Mouse (Mus musculus) ZHBTc4 (cell line): Measurements from ENCODE around the gene Pth2.

ENCODE experiments used
- DNase-seq: peaks from one replicate; pipeline ENCODE4 v3.0.0-alpha.2; 2011; ENCODE audit warnings: low read depth, low spot score

The Pth2 gene

DNA sequence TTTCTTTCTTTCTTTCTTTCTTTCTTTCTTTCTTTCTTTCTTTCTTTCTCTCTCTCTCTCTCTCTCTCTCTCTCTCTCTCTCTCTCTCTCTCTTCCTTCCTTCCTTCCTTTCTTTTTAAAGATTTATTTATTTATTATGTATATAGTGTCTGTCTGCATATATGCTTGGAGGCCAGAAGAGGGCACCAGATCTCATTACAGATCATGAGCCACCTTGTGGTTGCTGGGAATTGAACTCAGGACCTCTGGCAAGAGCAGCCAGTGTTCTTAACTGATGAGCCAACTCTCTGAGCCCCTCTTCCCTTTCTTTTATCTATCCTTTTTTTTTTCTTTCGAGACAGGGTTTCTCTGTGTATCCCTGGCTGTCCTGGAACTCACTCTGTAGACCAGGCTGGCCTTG is 7.0 kb upstream of the Pth2 start:
- DNase-seq, result peak; percentile 78

- DNase-seq, result peak; percentile 37
Observed at GRCm38 (mm10) chr7:45174567-45175280, 6.1 kb upstream of the Pth2 start.

GRCm38 (mm10) chr7:45175398-45175797 is 5.4 kb upstream of the Pth2 start:
- no peak for DNase-seq

DNA sequence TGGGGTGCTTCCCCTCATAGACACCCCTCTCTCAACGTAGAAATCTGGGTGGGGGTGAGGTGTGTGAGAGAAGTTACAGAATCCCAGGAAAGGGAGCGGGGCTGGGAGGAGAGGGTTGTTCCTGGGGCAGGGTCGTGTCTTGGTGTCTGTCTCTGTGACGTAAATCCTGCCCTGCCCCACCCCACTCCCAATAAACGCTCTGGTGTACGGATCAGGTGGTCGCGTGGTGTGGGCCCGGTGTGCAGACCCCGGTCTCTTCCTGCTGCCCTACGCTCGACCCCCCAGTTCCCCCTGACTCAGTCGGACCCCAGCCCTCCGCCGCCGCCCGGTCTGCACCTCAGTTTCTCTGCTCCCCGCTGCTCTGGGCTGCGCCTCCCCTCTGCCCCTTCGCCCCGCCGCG is 4.9 kb upstream of the Pth2 start:
- DNase-seq, result no peak

DNA sequence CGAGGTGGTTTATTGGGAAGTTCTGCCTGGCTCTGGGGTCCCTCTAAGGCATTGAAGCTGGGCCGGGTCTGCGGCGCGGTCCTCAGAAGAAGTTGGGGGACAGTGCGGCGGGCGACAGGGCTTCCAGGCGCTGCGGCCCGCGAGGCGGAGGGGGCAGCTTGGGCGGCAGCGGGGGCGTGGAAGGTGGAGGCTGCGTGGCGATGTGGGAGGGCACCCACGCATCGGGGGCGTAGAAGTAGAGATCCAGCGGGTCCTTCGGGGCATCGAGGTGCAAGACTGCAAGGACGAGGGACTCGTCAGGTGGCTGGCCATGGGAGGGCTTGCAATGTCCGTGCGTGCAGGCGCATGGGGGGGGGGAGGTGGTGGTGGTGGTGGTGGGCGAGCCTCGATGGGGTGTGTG is 4.4 kb upstream of the Pth2 start:
- no peak for DNase-seq

GRCm38 (mm10) chr7:45178550-45178949 is 2.2 kb upstream of the Pth2 start:
- DNase-seq, result peak; percentile 61

DNA sequence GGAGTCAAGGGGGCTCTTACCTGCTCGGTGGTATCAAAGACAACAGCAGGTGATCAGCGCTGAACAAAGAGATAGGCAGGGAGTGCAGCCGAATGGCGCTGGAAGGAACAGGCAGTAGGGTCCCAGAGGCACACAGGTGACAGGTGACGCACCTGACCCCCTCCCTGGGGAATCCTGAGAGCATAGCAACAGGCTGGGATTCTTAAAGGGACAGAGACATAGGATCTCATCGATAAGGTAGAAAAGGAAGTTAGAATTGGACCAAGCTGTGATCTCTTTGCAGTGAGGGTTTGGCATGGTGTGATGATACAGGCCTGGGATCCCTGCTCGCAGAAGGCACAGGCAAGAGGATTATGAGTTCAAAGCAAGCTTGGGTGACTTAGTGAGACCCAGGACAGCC is 1.3 kb upstream of the Pth2 start, which contains the start of gene Gfy:
Gene Gfy, minus strand, starts transcription at position 101 of the 400 bp plus-strand sequence.
- no peak for DNase-seq

DNA sequence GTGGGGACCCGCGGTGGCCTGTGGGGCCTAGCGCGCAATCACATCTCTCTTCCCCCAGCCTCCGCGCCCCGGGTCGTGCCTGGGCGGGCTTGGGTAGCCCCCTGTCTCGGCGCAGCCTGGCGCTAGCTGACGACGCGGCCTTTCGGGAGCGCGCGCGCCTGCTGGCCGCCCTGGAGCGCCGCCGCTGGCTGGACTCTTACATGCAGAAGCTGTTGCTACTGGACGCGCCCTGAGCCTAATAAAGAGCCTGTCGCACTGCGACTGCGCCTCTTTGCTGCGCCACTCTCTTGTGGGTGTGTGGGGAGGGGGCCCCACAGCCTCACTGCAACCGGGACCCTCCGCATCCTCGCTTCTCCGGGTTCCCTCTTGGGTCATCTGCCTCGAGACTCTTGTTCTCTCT is 745 bp downstream of the Pth2 start:
- peak; percentile 58 for DNase-seq

DNA sequence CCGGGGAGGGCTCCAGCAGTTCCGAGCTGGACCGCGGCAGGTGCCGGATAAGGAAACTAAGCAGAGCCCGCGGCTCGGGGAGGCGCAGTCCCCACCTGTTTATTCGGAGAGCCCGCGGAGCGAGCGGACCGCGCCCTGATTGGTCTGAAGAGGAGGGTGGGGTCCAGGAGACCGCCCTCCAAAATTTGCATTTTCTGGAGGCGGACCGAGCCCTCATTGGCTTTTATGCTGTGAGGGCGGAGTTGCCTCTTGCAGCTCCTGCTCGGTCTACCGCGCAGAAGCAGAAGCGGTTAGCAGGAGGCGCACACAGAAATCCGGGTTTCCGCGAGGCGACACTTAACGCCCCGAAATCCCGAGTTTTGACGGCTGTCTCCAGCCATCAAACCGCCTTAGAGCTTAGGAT is 1.4 kb downstream of the Pth2 start:
- peak; percentile 97 for DNase-seq

GRCm38 (mm10) chr7:45182606-45183005 is 1.8 kb downstream of the Pth2 start:
- no peak for DNase-seq

- no peak for DNase-seq
Observed at GRCm38 (mm10) chr7:45183672-45184071, 2.9 kb downstream of the Pth2 start.

- DNase-seq, result no peak
Observed at GRCm38 (mm10) chr7:45185921-45186320, 5.1 kb downstream of the Pth2 start.

GRCm38 (mm10) chr7:45189600-45189999 is 8.8 kb downstream of the Pth2 start:
- no peak for DNase-seq

GRCm38 (mm10) chr7:45190186-45190585 is 9.4 kb downstream of the Pth2 start:
- no peak for DNase-seq

DNA sequence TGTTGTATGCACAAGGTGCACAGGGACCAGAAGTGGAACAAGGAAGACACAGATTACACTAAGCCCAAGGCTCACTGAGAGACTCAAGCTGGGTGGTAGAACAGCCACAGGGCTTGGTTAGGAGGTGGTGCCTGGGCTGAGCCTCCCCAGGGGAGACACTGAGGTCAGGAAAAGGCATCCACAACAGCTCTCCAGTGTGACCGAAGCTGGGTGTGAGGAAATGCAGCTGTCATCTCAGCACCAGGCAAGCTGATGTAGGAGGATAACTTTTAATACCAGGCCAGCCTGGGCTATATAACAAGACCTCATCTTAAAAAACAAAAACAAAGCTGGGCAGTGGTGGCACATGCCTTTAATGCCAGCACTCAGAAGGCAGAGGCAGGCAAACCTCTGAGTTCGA is 10.4 kb downstream of the Pth2 start:
- DNase-seq, result no peak

DNA sequence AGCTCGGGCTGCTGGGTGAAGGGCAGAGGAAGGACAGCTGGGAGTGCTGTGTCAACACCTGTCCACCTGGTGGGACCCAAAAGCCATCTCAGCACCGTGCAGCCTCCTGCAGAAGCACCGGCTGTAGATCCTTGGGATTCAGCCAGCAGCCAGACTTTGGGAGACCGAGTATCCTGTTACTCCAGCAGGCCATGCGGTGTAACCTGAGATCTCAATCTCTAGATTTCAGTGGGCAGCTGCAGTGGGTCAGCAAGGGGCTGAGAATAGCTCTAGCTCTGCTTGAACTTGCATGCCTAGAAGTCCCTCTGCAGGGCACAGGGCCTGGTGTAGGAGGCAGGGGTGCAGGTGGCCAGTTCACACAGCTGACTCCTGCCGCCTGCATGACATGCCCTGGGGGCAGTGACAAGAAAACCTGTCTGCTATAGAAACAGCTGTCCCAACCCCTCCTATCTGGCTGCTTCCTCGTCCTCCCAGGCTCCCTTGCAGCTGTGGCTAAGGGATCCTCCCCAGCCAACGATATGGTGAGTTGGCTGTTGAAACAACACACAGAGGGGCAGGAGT is 11.1 kb downstream of the Pth2 start:
- peak; percentile 52 for DNase-seq

DNA sequence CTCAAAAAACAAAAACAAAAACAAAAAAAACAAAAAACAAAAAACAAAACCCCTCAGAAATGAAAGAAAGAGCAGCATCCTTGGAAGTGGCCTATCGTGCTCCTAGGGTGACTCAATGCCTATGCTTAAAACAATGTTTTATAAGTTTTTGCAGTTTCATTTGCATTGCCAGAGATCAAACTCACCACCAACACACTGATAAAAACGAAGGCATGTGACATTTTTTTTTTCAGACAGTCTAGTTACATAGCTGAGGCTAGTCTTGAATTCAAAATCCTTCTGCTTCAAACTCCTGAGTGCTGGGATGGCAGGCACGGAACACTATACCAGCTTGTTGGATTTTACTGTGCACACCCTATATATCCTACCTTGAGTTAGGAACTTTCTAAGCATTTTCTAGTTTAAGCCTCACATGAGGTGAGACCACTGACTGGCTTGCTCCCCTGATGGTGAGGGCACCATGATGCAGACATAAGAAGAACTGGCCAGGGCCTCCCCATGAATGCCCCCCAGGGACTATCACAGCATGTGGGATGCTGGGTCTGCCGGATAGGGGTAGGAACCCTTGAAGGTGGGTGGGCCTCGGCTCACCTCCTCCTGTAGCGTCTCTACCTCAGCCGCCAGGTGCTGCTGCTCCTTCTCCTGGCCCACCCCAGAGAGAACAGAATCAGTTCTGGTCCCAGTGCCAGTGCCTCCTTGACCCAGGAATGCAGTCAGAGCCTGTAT is 12.0 kb downstream of the Pth2 start:
- no peak for DNase-seq

- no peak for DNase-seq
Observed at GRCm38 (mm10) chr7:45193406-45193805, 12.6 kb downstream of the Pth2 start.

- DNase-seq, result no peak
Observed at GRCm38 (mm10) chr7:45193871-45194785, 13.3 kb downstream of the Pth2 start.

- DNase-seq, result no peak
Observed at GRCm38 (mm10) chr7:45195341-45196175, 14.8 kb downstream of the Pth2 start.

DNA sequence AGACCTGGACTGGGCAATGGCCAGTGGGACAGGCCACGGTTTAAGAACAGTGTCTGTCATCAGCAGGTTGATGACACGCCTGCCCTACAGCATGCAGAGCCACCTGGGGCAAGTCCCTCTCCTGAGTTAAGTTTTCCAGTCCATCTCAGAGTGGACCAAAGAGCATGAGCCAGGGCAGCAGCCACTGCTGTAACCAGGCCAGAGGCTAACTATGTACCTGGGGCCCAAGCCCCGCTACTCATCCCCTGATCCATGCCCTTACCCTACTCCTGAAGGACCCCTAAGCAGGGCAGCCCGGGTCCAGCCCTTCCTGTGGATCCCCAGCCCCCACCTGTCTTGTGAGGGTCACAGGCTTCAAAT is 15.4 kb downstream of the Pth2 start:
- no peak for DNase-seq
